Mouse (Mus musculus): Measurements from ENCODE around the gene Fndc9. TPM values are rescaled to one million over a fixed set of nuclear protein-coding genes. Genes with fewer than 3 reads are reported as not detected.

The Fndc9 gene
- total RNA-seq, 2 experiments from 2014 or later, result not detected

GRCm38 (mm10) chr11:46230184-46230583 lies 5.1 kb upstream of the Fndc9 start:
- ATAC-seq (replicated peaks; ENCODE audit: low FRiP score, poor library complexity, severe bottlenecking), result no peak

- ATAC-seq (replicated peaks; ENCODE audit: low FRiP score, poor library complexity, severe bottlenecking), result no peak
These were observed 2.5 kb upstream of the Fndc9 start for GRCm38 (mm10) chr11:46232803-46233202.

GRCm38 (mm10) chr11:46233966-46234365 lies 1.4 kb upstream of the Fndc9 start:
- no peak for ATAC-seq (replicated peaks; ENCODE audit: low FRiP score, poor library complexity, severe bottlenecking)

- ATAC-seq (replicated peaks; ENCODE audit: low FRiP score, poor library complexity, severe bottlenecking), result no peak
These were observed 1.6 kb downstream of the Fndc9 start for GRCm38 (mm10) chr11:46236976-46237375.

- ATAC-seq (replicated peaks; ENCODE audit: low FRiP score, poor library complexity, severe bottlenecking), result peak; percentile 82
These were observed 5.9 kb downstream of the Fndc9 start for GRCm38 (mm10) chr11:46241150-46241673.

- ATAC-seq (replicated peaks; ENCODE audit: low FRiP score, poor library complexity, severe bottlenecking), result 0 out of 2 replicates have a peak, but pooled peaks have one; percentile 39
These were observed 6.7 kb downstream of the Fndc9 start for GRCm38 (mm10) chr11:46241985-46242384.

- no peak for ATAC-seq (replicated peaks; ENCODE audit: low FRiP score, poor library complexity, severe bottlenecking)
These were observed 9.6 kb downstream of the Fndc9 start for GRCm38 (mm10) chr11:46244731-46245604.

- no peak for ATAC-seq (replicated peaks; ENCODE audit: low FRiP score, poor library complexity, severe bottlenecking)
These were observed 10.6 kb downstream of the Fndc9 start for GRCm38 (mm10) chr11:46245926-46246325.

GRCm38 (mm10) chr11:46246393-46246792 lies 11.1 kb downstream of the Fndc9 start:
- no peak for ATAC-seq (replicated peaks; ENCODE audit: low FRiP score, poor library complexity, severe bottlenecking)

- no peak for ATAC-seq (replicated peaks; ENCODE audit: low FRiP score, poor library complexity, severe bottlenecking)
These were observed 13.0 kb downstream of the Fndc9 start for GRCm38 (mm10) chr11:46248352-46248751.

GRCm38 (mm10) chr11:46251994-46252393 lies 16.7 kb downstream of the Fndc9 start:
- peak; percentile 84 for ATAC-seq (replicated peaks; ENCODE audit: low FRiP score, poor library complexity, severe bottlenecking)

GRCm38 (mm10) chr11:46255291-46255690 lies 20.0 kb downstream of the Fndc9 start:
- ATAC-seq (replicated peaks; ENCODE audit: low FRiP score, poor library complexity, severe bottlenecking), result no peak

GRCm38 (mm10) chr11:46258207-46258606 lies 22.9 kb downstream of the Fndc9 start:
- no peak for ATAC-seq (replicated peaks; ENCODE audit: low FRiP score, poor library complexity, severe bottlenecking)

- no peak for ATAC-seq (replicated peaks; ENCODE audit: low FRiP score, poor library complexity, severe bottlenecking)
These were observed 23.4 kb downstream of the Fndc9 start for GRCm38 (mm10) chr11:46258749-46259148.

- no peak for ATAC-seq (replicated peaks; ENCODE audit: low FRiP score, poor library complexity, severe bottlenecking)
These were observed 27.5 kb downstream of the Fndc9 start for GRCm38 (mm10) chr11:46262854-46263253.

GRCm38 (mm10) chr11:46263291-46263690 lies 28.0 kb downstream of the Fndc9 start:
- no peak for ATAC-seq (replicated peaks; ENCODE audit: low FRiP score, poor library complexity, severe bottlenecking)

- ATAC-seq (replicated peaks; ENCODE audit: low FRiP score, poor library complexity, severe bottlenecking), result no peak
These were observed 29.3 kb downstream of the Fndc9 start for GRCm38 (mm10) chr11:46264584-46264983.

- ATAC-seq (replicated peaks; ENCODE audit: low FRiP score, poor library complexity, severe bottlenecking), result no peak
These were observed 29.9 kb downstream of the Fndc9 start for GRCm38 (mm10) chr11:46265031-46265786.

- ATAC-seq (replicated peaks; ENCODE audit: low FRiP score, poor library complexity, severe bottlenecking), result peak; percentile 72
These were observed 33.7 kb downstream of the Fndc9 start for GRCm38 (mm10) chr11:46268991-46269390.

GRCm38 (mm10) chr11:46269391-46269790 lies 34.1 kb downstream of the Fndc9 start:
- ATAC-seq (replicated peaks; ENCODE audit: low FRiP score, poor library complexity, severe bottlenecking), result no peak

GRCm38 (mm10) chr11:46269893-46270292 lies 34.6 kb downstream of the Fndc9 start:
- ATAC-seq (replicated peaks; ENCODE audit: low FRiP score, poor library complexity, severe bottlenecking), result no peak

All from erythroid progenitor cell, adult 5-6 weeks (primary cell).